Mouse (Mus musculus) liver, postnatal 0 days (tissue): Measurements from ENCODE around the gene Pacsin1.

Experiments
- CTCF ChIP-seq: sonication (generic); IDR thresholded peaks from 2 replicates; pipeline ENCODE4 v1.5.1; 2016; ENCODE audit warnings: antibody characterized with exemption, low read depth
- EP300 ChIP-seq: IDR thresholded peaks from 2 replicates; pipeline ENCODE4 v1.6.1; 2016; ENCODE audit warnings: antibody characterized with exemption, low read depth, mild to moderate bottlenecking

- TF ChIP-seq EP300 (no peak), CTCF (peak; percentile 39)
These were observed 27.9 kb upstream of the Pacsin1 start for GRCm38 (mm10) chr17:27627451-27627850.
